Mouse (Mus musculus): Measurements from ENCODE around the gene Mcf2l.

Gene Mcf2l

GRCm38 (mm10) chr8:12951051-12951630 is 77.5 kb downstream of the Mcf2l start:
- no peak for DNase-seq (ENCODE audit: low spot score)

GRCm38 (mm10) chr8:12952699-12953098 is 79.1 kb downstream of the Mcf2l start:
- DNase-seq (ENCODE audit: low spot score), result no peak

- DNase-seq (ENCODE audit: low spot score), result no peak
These were observed 81.8 kb downstream of the Mcf2l start for GRCm38 (mm10) chr8:12955362-12955879.

- DNase-seq (ENCODE audit: low spot score), result no peak
These were observed 82.3 kb downstream of the Mcf2l start for GRCm38 (mm10) chr8:12955880-12956279.

- no peak for DNase-seq (ENCODE audit: low spot score)
These were observed 83.3 kb downstream of the Mcf2l start for GRCm38 (mm10) chr8:12956941-12957340.

GRCm38 (mm10) chr8:12957419-12957818 is 83.8 kb downstream of the Mcf2l start:
- DNase-seq (ENCODE audit: low spot score), result no peak

- DNase-seq (ENCODE audit: low spot score), result no peak
These were observed 87.0 kb downstream of the Mcf2l start for GRCm38 (mm10) chr8:12960609-12961008.

- DNase-seq (ENCODE audit: low spot score), result no peak
These were observed 87.6 kb downstream of the Mcf2l start for GRCm38 (mm10) chr8:12961211-12961610.

GRCm38 (mm10) chr8:12961821-12962534 is 88.4 kb downstream of the Mcf2l start:
- no peak for DNase-seq (ENCODE audit: low spot score)

GRCm38 (mm10) chr8:12962541-12963380 is 89.2 kb downstream of the Mcf2l start:
- no peak for DNase-seq (ENCODE audit: low spot score)

- DNase-seq (ENCODE audit: low spot score), result no peak
These were observed 102.7 kb downstream of the Mcf2l start for GRCm38 (mm10) chr8:12976290-12976689.

GRCm38 (mm10) chr8:12976723-12977122 is 103.1 kb downstream of the Mcf2l start:
- DNase-seq (ENCODE audit: low spot score), result no peak

- no peak for DNase-seq (ENCODE audit: low spot score)
These were observed 103.7 kb downstream of the Mcf2l start for GRCm38 (mm10) chr8:12977325-12977724.

- no peak for DNase-seq (ENCODE audit: low spot score)
These were observed 104.7 kb downstream of the Mcf2l start for GRCm38 (mm10) chr8:12978308-12978707.

GRCm38 (mm10) chr8:12978726-12979125 is 105.1 kb downstream of the Mcf2l start:
- DNase-seq (ENCODE audit: low spot score), result peak; percentile 27

- no peak for DNase-seq (ENCODE audit: low spot score)
These were observed 110.3 kb downstream of the Mcf2l start for GRCm38 (mm10) chr8:12983681-12984467.

- no peak for DNase-seq (ENCODE audit: low spot score)
These were observed 111.1 kb downstream of the Mcf2l start for GRCm38 (mm10) chr8:12984601-12985243.

- DNase-seq (ENCODE audit: low spot score), result no peak
These were observed 111.7 kb downstream of the Mcf2l start for GRCm38 (mm10) chr8:12985259-12985658.

GRCm38 (mm10) chr8:12987571-12987970 is 114.0 kb downstream of the Mcf2l start:
- no peak for DNase-seq (ENCODE audit: low spot score)

- no peak for DNase-seq (ENCODE audit: low spot score)
These were observed 115.3 kb downstream of the Mcf2l start for GRCm38 (mm10) chr8:12988722-12989430.

- no peak for DNase-seq (ENCODE audit: low spot score)
These were observed 117.8 kb downstream of the Mcf2l start for GRCm38 (mm10) chr8:12991411-12991810.
